18 mouse cellular contexts compared by ENCODE assay signal in the genomic region with DNA sequence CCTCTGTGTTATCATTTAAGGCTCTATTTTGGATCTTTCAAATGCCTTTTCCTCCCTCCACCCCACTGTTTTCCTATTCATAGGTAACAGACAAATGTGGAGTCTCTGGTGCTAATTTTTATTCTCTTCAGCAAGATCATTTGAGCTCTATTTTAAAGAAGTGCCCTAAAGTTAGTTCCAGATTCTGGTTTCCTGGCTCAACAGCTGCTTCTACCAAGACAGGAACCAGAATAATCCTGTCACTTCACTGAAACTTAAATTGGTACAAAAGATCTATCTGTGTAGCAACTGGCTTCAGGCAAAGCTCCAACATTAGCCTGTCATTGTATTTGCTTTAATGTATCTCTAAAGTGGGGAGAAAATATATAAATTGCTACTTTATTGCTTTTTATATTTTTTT. TPM values are rescaled to one million over a fixed set of nuclear protein-coding genes. Genes with fewer than 3 reads are reported as not detected.
A peak's percentile ranks its signal among the peaks of the same experiment; 100 is the strongest.
DNase-seq lines count a peak whose midpoint lies in the region.
"Had no signal": no experiment of that assay in that cellular context is flagged by ENCODE, and none has a peak within 500 bp of the region (broad histone marks: within the 10 kb centered on the region; RNA-seq: fewer than 3 reads in every experiment).

No protein-coding gene starts in this region.

- intact Hi-C loops in heart, postnatal 14 days (cut with DNase I) = no loop called here

- DNase-seq in heart, adult 11 months = peak; percentile 13
- DNase-seq in heart, postnatal 14 days = no peak
- DNase-seq in testis, postnatal 14 days (ENCODE audit: low spot score) = peak; percentile 1
- no peak for DNase-seq in testis, postnatal 10 days (ENCODE audit: low spot score)
- DNase-seq in brain, adult 2 months (ENCODE audit: low read depth, low spot score) = peak; percentile 75
- peak; percentile 62 for DNase-seq in telencephalon, adult 2 months (ENCODE audit: low read depth, low spot score)
- DNase-seq in cerebellum, adult 11-12 months = no peak
- DNase-seq in right cerebral cortex, adult 18-20 months = no peak
- DNase-seq: adrenal gland, adult 8-10 months; adrenal gland, postnatal 14 days; adrenal gland, postnatal 36 days; cerebellum, adult 18-20 months; cerebellum, adult 8-10 months; cerebellum, adult 9-11 months; cerebellum, postnatal 14 days; cerebellum, postnatal 36 days; embryo, embryonic 11 days; forebrain, postnatal 0 days had no signal

RNA-seq across cellular contexts. Expression of a gene that starts 3.6 kb away (rescaled TPM):
- total RNA-seq in heart, postnatal 14 days (2021) = 10 to 100 TPM; 11.6 to 12.9 TPM

Comparison
In these comparisons a context has a peak if more than half of its experiments do, and no peak if none do; other contexts are left out.
1. DNase-seq: peak in heart, adult 11 months (single experiment), testis, postnatal 14 days (single experiment), brain, adult 2 months (single experiment) and telencephalon, adult 2 months (single experiment); none in heart, postnatal 14 days (0 of 2), testis, postnatal 10 days (single experiment), cerebellum, adult 11-12 months (single experiment) and right cerebral cortex, adult 18-20 months (single experiment).